Comparison of ENCODE assay signal across 8 mouse cellular contexts in genomic region chr7:116039538-116040466, GRCm38 (mm10). TPM values are rescaled to one million over a fixed set of nuclear protein-coding genes. Genes with fewer than 3 reads are reported as not detected.
DNase-seq lines count a peak whose midpoint lies in the region; ATAC-seq lines count a peak whose summit lies in the region.

No protein-coding gene starts in this region.

- ATAC-seq in megakaryocyte progenitor cell, adult 5-6 weeks (replicated peaks; ENCODE audit: poor library complexity) = peak; percentile 96

- peak; percentile 52 for DNase-seq in adipocyte (ENCODE audit: low spot score)
- peak; percentile 93 for DNase-seq in embryo, embryonic 10 days (ENCODE audit: low spot score)
- DNase-seq in gastrocnemius, postnatal 10 days = peak; percentile 82
- peak; percentile 64 for DNase-seq in induced T-regulatory cell, adult 2 months (ENCODE audit: low read depth)
- DNase-seq in left cerebral cortex, postnatal 10 days (ENCODE audit: extremely low spot score in 1 of 2, low spot score in 2 of 2) = peak; percentile 85
- DNase-seq in right cerebral cortex, postnatal 14 days = peak; percentile 84
- DNase-seq in urinary bladder, postnatal 4 days (ENCODE audit: low spot score in 2 of 2) = peak; percentile 75 to 77

- intact Hi-C loops in left cerebral cortex, postnatal 10 days (cut with DNase I) = loop anchor here (5.0 to 10.0 kb wide), 4 partner anchors 285 to 673 kb away; no protein-coding TSS in a partner anchor

RNA-seq across cellular contexts. Expression of gene 1110004F10Rik, which starts 0.6 kb away (rescaled TPM):
- 10 to 100 TPM; 66.2 to 68.1 TPM for total RNA-seq in gastrocnemius, postnatal 10 days (2021)
- 100 to 1,000 TPM; 131 to 137 TPM for total RNA-seq in left cerebral cortex, postnatal 10 days (2021)
- 146 and 157 TPM in 2 replicates for total RNA-seq in megakaryocyte progenitor cell, adult 5-6 weeks (2015)
- 268 and 289 TPM in 2 replicates for total RNA-seq in megakaryocyte progenitor cell, adult 5-6 weeks (2017)

RNA-seq across cellular contexts. Expression of gene Sox6, which starts 1.2 kb away (rescaled TPM):
- 100 to 1,000 TPM; 110 TPM for total RNA-seq in gastrocnemius, postnatal 10 days (2021)
- total RNA-seq in left cerebral cortex, postnatal 10 days (2021) = 10 to 100 TPM; 40.7 to 45.6 TPM
- 1.1 and 1.8 TPM in 2 replicates for total RNA-seq in megakaryocyte progenitor cell, adult 5-6 weeks (2015)
- 1.8 and 3.0 TPM in 2 replicates for total RNA-seq in megakaryocyte progenitor cell, adult 5-6 weeks (2017)

RNA-seq across cellular contexts. Expression of gene Gm4353, which starts 44.6 kb away (rescaled TPM):
- 1 to 10 TPM; 1.3 to 2.3 TPM for total RNA-seq in gastrocnemius, postnatal 10 days (2021)
- 1 to 10 TPM; 3.2 to 5.4 TPM for total RNA-seq in left cerebral cortex, postnatal 10 days (2021)
- 1.6 and 1.8 TPM in 2 replicates for total RNA-seq in megakaryocyte progenitor cell, adult 5-6 weeks (2015)
- total RNA-seq in megakaryocyte progenitor cell, adult 5-6 weeks (2017) = 0.83 and 2.2 TPM in 2 replicates

Comparison
In these comparisons a context has a peak if more than half of its experiments do, and no peak if none do; other contexts are left out.
1. Peak in every context shown above with its lines: DNase-seq and ATAC-seq.
2. RNA of gene Sox6, which starts 1.2 kb away (total RNA-seq): 110 TPM in gastrocnemius, postnatal 10 days and 40.7 to 45.6 TPM in left cerebral cortex, postnatal 10 days; 1.1 to 3.0 TPM in megakaryocyte progenitor cell, adult 5-6 weeks; every median in the first group is over 10 times any median in the second.